Mouse (Mus musculus) adrenal gland, adult 18-20 months (tissue): ENCODE measurements around the gene Cap1. TPM values are rescaled to one million over a fixed set of nuclear protein-coding genes. Genes with fewer than 3 reads are reported as not detected.
"Not testable (repeated sequence)": the region's sequence is repeated elsewhere in the genome, so short reads cannot be mapped to it uniquely, and the experiment has no call there.

ENCODE experiments used
- DNase-seq, 2 experiments: peaks; one replicate each; pipeline ENCODE4 v3.0.0; 2021 to 2022; ENCODE audit warnings: low spot score in 2 of 2
- total RNA-seq, 2 experiments: library from RNA; stranded (reverse); gene quantifications; 1 replicate in 1 of 2; 2 replicates in 1 of 2; pipeline ENCODE4 v1.2.3; 2021

The Cap1 gene
- total RNA-seq, 2 experiments from 2014 or later = 142 to 155 TPM

DNA sequence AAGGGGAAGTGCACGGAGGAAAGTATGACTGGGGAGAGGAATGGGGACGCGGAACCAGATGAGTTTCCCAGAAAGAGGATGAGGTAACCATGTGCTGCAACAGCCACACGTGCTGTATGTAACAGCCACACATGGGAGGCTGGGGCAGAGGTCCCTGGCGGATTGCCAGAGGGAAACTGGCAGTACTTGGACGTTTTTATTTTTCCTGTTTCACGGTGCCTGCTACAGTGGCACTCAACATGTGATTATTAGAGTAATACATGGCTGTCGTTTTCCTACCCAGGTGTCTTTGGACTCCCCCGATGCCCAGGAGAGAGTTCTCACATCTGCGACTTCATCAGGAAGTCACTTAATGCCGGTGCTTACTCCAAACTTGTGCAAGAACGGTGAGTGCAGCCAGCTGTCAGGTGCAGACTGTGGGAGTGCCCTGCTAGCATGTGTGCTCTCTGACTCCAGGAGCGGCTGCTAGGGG is 37.7 kb downstream of the Cap1 start:
- peak in 1 of 2 experiments; percentile 37 for DNase-seq

DNA sequence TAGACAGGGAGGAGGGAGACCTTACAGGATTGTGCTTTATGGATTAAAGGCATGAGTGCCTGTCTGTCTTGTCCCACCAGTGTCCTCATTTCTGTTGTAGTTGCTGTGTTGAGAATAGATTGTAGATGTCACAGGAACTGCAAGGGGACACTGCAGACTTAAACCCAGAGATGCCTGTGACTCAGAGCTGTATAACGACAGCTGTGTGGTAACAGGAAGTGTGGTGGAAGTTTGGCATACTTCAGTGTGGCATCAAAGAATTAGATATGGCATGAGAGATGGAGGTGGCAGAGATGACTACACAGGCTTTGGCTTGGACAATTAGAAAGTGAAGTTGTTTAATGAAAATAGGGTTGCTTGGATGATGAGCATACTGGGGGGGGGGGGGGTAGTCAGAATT is 47.4 kb downstream of the Cap1 start:
- DNase-seq = no peak

DNA sequence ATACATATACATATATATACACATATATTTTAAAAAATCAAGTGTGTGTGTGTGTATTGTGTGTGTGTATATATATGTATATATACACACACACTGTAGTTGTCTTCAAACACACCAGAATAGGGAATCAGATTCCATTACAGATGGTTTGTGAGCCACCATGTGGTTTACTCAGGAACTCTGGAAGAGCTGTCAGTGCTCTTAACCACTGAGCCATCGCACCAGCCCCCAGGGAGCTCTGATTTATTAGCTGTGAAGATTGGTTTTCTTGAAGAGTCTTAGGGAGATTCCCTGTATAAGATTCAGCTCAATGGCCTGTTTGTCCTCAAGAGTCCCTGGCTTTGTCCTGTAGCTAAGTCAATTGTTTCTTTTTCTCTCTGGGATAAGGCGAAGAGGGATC is 47.9 kb downstream of the Cap1 start:
- no peak for DNase-seq

DNA sequence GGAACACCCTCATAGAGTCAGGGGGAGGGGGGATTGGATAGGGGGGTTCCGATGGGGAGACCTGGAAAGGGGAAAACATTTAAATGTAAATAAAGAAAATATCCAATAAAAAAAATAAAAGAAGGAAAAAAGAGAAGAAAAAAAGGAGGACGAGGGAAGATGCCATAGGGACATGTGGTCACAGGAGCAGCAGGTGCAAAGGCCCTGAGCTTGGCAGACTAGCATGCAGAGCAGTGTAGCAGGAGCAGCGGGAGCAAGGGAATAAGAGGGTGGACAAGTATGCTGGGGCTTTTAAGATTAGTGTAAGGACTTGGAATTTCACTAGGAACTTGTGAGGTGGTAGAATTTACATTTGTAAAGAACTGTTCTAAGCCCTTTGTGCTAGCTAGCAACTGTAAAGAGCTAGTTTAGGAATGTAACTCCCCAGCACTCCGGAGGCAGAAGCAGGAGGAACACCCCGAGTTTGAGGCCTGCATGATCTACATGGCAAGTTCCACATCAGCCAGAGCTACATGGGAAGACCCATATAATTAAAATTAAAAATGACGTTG is 48.6 kb downstream of the Cap1 start:
- no peak for DNase-seq

DNA sequence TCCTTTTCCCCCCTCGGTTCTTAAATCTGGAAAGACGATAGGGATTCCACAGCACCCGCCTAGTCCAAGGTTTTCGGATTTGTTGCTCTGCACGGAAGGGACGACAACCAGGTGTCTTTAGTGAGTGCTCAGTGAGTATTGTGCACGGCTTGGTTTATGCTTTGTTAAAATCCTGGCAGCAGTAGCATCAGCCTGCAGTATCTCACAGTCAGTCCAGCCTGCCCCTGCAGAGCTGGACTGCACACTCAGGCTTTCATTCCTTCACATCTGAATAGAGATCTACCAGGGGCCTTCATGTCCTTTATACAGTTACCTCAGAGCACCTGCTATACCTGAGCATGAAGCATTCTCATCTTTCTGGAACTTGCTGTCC is 49.5 kb downstream of the Cap1 start:
- no peak for DNase-seq

DNA sequence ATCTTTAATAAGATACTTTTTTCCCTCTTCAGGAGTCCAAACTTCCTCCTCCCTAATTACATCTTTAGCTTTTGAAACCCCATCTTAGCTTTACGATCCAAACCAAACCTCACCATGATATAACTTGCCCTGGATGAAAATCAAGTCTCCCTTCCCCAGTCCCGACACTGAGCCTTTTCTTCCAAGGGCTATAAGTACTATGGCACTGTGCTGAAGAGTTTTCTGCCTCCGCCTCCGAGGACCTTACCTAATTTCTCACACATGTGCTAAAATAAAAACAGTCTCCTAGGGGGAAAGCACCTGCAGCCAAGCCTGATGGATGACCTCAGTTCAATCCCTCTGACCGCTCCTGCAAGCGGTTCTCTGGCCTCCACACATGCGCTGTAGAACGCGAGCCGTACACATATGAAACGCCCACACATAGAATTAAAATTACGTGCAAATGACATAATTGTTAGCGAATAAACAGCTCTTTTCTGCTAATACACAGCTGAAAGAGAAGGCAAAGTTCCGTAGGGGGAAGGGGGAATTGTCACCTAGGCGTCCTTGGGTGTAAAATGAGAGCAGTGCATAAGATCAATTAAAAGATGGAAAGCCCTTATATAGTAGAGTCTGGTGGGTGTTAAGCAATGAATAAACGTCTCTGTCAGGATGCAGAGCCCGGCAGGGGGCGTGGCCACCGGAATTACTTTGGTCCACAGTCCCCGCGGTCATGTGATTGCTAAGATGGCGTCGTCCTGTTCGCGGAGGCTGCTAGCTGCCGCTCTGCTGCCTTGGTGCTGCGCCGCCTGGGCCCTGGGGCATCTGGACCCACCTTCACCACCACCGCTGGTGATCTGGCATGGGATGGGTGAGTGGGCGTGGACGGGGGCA is 50.1 kb downstream of the Cap1 start, which contains the start of gene Ppt1:
Ppt1 (plus strand) TSS at position 713 of the 873 bp plus-strand sequence.
- peak; percentile 77 to 84 for DNase-seq

- no peak for DNase-seq
Observed at GRCm38 (mm10) chr4:122831888-122832287, 54.0 kb downstream of the Cap1 start.

GRCm38 (mm10) chr4:122829339-122829738 is 56.5 kb downstream of the Cap1 start:
- no peak for DNase-seq

- DNase-seq = no peak
Observed at GRCm38 (mm10) chr4:122827651-122828050, 58.2 kb downstream of the Cap1 start.

- not testable (repeated sequence) for DNase-seq
Observed at GRCm38 (mm10) chr4:122820941-122821340, 64.9 kb downstream of the Cap1 start.

DNA sequence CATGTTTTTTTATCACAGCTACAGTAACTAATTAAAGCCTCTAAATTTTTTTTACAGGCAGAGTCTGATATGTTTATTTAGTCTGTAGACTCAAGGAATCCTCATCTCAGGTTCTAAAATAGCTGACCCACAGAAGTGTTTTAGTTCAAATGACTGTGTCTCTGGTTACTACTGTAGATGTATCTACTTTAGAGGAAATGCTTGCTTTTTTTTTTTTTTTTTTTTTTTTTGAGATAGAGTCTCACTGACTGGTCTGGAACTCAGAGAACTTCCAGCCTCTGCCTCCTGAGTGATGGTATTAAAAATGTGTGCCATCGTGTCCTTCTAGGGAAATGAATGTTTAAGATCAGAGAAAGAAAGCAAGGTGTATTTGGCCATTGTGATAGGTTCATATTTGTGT is 69.7 kb downstream of the Cap1 start:
- no peak for DNase-seq

DNA sequence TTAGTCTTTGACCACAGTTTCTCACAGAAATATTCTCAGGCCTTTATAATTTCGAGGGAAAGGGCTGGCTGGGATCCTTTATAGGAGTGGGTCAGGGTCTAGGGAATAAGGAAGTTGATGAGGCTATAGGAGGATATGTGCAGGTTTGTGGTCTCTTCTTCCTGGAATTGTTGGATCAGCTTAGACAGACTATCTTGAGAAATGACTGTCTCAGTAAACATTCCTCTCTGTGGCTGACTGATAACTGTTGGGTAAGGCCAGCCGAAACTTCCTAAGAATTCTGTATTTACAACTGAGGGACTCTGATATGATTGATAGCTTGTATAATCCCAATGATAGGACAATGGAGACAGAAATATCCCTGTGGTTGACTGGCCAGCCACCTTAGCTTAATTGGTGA is 74.0 kb downstream of the Cap1 start:
- no peak for DNase-seq

DNA sequence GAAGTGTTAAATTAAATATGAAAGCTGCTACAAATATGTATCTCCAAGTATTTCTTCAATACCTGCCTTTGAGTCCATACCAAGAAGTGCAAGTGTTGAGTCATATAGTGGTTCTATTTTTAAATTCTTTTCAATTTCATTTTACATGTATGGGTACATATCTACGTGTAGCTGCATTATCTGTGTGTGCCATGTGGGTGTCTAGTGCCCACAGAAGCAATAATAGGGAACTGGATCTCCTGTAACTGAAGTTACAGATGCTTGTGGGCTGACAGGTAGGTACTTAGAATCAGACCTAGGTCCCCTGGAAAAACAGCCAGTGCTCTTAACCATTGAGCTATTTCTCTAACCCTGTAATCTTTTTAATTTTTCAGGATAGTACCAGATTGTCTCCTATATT is 74.7 kb downstream of the Cap1 start:
- no peak for DNase-seq

Other genes with a start within 250 kb of the Cap1 start
- not detected for gene 9530002B09Rik, start 196.8 kb downstream of the Cap1 start, total RNA-seq
- gene Ppt1, start 49.8 kb downstream of the Cap1 start, total RNA-seq = 10 to 100 TPM; 71.4 to 79.5 TPM
- 10 to 100 TPM; 17.3 to 27.3 TPM for gene Mfsd2a, start 75.1 kb upstream of the Cap1 start, total RNA-seq
- gene Mycl, start 109.6 kb upstream of the Cap1 start, total RNA-seq = 1 to 10 TPM; 2.2 to 2.9 TPM
- gene Trit1, start 130.5 kb upstream of the Cap1 start, total RNA-seq = 10 to 100 TPM; 18.2 to 19.7 TPM
- gene Bmp8b, start 219.1 kb upstream of the Cap1 start, total RNA-seq = under 1 TPM; 0.17 to 0.38 TPM
- gene Oxct2b, start 230.2 kb upstream of the Cap1 start, total RNA-seq = not detected